Mouse (Mus musculus): ENCODE data around the gene Rtp3.

The Rtp3 gene

GRCm38 (mm10) chr9:110937506-110938490 lies 52.6 kb downstream of the Rtp3 start:
- no peak for DNase-seq

GRCm38 (mm10) chr9:110935941-110936340 lies 54.4 kb downstream of the Rtp3 start:
- no peak for DNase-seq
